Mouse (Mus musculus) mouse embryonic stem cell (cell line): Measurements from ENCODE around the gene Samd7.
"Not testable (repeated sequence)": the region's sequence is repeated elsewhere in the genome, so short reads cannot be mapped to it uniquely, and the experiment has no call there.

Source experiments
- in situ Hi-C, 2 experiments: fragments of 300-500 bp; cut with MboI; formaldehyde crosslinking; loops; 1 replicate in 1 of 2; 3 replicates in 1 of 2; pipeline ENCODE4 v1.14.3; 2019 to 2020; ENCODE audit warnings: low sequenced_read_pairs in 2 of 2, low pct_unique_long_range_greater_than_20kb in 1 of 2, mixed read lengths in 1 of 2; ENCODE audit not compliant: unreplicated experiment in 1 of 2

Samd7 gene

DNA sequence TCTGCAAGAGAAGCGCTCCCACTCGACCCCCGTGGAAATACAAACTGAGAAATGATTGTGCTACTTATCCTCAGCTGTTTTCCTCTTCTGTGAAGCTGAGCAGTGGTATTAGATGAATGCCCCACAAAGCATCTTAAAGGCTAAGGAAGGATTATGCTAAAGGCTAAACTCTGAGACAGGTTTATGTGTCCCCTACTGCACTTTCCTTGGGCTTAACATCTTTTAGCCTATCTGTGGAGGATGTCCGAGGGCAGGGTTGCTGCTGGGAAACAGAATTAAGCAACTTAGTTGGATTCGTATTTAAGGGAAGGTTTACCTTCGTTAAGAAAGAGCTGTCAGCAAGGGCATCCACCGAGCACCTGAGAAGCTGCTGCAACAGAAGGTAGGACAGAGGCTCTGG is at the start of gene Samd7:
Samd7 (plus strand) TSS at position 288 of the 400 bp plus-strand sequence.
- in situ Hi-C loops = no loop called here

DNA sequence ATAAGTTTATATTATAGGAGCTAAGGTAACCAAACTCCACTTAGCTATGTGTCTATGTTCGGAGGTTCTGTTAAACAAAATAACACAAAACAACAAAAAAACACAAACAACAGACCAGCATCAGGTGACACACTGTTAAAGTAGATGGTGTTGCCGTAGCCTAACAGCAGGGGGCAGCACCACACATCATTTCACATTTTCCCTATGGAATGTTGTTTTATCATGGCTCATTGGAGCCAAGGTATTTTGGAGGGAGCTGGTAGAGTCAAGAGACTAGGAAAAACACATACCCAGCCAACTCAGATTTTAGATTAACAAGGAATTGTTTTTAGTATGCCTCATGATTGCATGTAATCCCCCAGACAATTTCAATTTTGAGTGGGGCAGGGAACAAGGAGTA is 49.7 kb upstream of the Samd7 start:
- in situ Hi-C loops = no loop called here

DNA sequence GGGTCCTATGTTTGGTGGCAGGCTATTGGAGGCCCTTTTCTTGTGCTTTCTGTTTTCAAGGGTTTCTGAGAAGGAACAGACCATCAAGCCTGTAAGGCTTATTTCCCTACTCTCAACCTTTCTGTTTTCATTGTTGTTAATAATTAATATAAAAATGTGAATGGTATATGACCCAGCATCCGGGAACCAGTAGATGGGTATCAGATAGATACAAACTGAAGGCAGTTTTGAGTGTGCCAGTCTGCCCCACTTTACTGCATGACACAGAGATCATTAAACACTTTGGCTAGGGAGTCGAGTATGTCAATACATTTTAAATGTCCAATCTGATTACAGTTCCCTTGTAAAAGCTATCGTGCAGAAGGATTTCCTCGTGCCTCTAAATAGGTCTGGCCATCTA is 48.2 kb upstream of the Samd7 start:
- in situ Hi-C loops = no loop called here

DNA sequence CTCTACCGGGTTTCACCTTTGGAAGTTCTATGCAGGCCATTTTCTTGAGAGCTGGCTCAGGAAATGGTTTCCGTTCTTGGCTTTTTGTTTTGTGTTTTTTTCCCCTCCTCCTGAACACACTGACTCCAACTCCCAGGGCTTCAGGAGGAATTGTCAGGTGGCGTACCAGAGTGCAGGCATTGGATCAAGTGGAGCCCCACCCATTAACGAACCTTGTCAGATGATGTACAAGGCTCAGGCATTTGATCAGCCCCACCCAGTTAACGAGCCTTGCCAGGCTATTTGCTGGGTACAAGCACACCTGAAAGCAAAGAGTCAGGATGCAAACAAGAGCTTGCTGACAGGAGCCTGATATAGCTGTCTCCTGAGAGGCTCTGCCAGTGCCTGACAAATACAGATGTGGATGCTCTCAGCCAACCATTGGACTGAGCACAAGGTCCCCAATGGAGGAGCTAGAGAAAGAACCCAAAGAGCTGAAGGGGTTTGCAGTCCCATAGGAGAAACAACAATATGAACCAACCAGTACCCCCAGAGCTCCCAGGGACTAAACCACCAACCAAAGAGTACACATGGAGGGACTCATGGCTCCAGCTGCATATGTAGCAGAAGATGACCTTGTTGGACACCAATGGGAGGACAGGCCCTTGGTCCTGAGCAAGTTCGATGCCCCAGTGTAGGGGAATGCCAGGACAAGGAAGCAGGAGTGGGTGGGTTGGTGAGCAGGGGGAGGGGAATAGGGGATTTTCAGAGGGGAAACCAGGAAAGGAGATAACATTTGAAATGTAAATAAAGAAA is 46.2 kb upstream of the Samd7 start, which contains the start of gene Lrrc31:
Lrrc31 (minus strand) TSS at position 133 of the 795 bp plus-strand sequence.
- in situ Hi-C loops = not testable (repeated sequence)

DNA sequence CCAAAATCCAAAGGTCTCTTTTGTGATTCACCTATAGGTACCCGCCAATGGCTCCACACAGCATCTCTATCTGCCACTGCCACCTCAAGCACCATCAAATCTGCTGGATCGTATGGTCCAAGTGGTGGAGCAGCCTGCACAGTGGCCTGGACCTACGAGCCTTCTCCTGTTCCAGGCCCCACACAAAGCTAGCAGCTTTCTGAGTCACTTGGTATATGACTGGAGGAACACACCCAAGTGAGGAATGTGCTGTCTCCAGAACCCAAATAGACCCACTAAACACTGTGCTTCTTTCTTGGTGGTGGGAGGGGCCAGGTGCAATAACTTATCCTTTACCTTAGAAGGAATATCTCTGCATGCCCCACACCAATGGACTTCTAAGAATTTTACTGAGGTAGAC is 40.1 kb upstream of the Samd7 start:
- in situ Hi-C loops = no loop called here

DNA sequence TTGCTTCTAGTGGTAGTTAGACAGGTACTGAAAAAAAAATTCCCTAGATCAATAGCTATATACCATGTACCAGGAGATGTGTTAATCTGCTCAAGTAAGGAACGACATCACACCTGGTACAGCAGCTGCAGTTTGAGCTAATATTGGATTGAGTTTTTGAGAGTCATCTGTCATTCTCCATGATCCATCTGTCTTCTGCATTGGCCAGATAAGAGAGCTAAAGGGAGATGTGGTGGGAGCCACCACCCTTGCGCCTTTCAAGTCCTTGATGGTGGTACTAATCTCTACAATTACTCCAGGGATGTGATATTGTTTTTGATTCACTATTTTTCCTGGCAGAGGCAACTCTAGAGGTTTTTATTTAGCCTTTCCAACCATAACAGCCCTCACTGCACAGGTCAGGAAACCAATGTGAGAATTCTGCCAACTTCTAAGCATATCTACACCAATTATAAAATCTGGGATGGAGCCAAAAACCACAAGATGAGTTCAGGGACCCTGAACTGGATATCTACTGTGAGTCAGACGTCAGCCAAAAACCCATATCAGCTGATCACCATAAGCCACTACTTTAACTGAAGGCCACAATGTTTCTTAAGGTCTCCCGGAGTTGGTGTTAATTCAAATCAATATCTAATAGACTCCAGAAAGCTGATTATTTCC is 39.3 kb upstream of the Samd7 start:
- in situ Hi-C loops = no loop called here

DNA sequence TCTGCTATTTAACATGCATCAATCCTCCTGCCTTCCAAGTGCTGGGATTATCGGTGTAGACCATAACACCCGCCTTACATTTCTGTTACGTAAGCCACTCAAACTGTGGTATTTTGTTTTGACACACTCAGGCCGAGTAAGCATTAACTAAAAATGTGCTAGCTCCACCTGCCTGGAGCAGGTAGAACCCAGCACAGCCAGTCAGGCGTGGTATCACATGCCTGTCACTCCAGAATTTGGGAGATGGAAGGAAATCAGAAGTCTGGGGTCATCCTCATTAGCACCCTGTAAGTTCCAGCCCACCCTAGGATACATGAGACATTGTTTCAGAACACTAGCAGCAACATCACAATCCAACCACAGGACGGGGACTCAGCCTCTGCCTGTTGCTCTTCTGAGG is 35.9 kb upstream of the Samd7 start:
- in situ Hi-C loops = no loop called here

DNA sequence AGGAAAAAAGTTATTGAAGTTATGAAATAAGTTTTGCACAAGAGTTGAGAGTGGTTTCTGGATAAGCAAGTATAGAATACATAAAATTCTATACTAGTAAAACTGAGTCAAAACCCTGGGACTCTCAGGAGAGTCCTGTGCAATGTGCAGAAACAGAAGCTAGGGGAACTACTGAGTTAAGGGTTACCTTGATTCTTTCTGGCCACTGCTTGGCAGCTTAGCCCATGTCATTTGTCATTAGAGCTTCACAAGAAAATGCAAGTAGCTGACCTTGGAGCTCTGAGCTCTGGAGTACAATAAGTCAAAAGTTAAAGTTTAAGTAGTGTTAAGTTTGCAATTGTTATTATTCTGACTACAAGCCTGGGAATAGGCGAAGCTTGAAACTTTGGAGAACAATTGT is 32.8 kb upstream of the Samd7 start:
- in situ Hi-C loops = no loop called here

DNA sequence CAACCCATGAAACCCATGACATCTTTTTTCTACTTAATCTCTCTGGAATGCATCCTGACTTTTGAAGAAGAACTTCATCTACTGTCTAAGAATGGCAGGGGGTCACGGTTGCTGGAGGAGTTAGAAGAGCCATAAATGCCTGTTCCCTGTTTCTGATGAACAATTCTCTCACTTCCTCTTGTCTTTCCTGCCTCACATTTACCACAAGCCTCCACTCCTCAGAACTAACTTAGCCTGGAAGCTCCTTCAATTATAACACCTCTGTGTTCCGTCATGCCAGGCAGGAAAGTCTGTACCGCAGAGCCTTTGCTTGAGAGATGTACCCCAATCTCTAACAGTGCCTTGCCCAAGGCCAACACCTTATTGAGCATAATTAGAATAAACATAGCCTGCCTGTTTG is 27.4 kb upstream of the Samd7 start:
- in situ Hi-C loops = no loop called here

DNA sequence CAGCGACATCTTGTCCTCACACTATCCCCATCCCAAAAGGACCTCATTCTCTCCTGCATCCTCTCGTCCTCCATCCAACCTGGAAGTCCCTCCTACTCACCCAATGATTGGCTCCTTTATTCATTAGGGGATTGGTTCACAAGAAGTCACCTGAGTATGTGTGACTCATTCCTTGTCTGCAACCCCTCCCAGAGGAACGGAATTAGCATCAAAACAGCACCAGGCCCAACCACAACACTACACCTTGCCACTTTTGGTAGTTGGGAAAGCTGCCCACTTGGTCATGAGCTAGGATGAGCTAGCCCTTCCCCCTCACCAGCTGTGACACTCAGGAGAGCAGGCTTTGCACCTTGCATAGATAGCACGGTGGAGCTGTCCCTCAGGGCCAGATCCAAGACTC is 24.1 kb upstream of the Samd7 start:
- in situ Hi-C loops = loop anchor here (10.0 kb wide), 1 partner anchor 127 kb away; the partner anchor contains the start of gene Actrt3 (in 2 of the 2)

DNA sequence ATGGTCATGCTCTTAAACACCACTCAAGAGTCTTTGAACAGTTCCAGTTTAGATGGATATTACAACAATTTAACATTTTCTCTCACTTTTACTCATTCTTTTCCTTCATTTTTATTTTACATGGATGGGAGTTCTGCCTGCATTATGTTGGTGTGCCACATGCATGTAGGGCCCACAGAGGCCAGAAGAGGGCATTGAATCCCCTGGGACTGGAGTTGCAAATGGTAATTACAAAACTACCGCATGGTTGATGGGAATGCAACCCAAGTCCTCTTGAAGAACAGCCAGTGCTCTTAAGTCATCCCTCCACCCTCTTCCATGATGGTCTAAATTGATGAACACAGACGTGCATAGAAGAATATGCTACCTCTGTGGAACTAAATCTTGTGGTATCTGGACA is 23.6 kb upstream of the Samd7 start:
- in situ Hi-C loops = loop anchor here (10.0 kb wide), 1 partner anchor 128 kb away; the partner anchor contains the start of gene Actrt3 (in 2 of the 2)

DNA sequence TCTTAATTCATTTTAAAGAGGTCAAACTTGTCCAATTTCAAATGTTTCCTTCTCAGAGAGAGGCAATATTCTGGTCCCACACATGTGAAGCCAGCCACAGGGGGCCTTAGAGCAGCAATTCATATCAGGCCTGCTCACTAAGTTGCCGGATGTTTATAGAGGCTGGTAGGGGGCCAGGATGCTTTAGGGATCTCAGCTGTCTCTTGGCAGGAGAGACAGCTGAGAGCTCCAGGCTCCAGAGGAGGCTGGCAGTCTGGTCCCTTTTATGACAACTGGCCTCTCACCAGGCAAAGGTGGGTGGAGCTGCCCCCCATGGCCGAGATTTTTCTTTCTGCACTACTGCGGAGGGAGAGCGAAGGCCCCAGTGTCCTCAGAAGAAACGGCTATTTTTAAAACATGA is 22.9 kb upstream of the Samd7 start:
- in situ Hi-C loops = loop anchor here (10.0 kb wide), 1 partner anchor 128 kb away; the partner anchor contains the start of gene Actrt3 (in 2 of the 2)

DNA sequence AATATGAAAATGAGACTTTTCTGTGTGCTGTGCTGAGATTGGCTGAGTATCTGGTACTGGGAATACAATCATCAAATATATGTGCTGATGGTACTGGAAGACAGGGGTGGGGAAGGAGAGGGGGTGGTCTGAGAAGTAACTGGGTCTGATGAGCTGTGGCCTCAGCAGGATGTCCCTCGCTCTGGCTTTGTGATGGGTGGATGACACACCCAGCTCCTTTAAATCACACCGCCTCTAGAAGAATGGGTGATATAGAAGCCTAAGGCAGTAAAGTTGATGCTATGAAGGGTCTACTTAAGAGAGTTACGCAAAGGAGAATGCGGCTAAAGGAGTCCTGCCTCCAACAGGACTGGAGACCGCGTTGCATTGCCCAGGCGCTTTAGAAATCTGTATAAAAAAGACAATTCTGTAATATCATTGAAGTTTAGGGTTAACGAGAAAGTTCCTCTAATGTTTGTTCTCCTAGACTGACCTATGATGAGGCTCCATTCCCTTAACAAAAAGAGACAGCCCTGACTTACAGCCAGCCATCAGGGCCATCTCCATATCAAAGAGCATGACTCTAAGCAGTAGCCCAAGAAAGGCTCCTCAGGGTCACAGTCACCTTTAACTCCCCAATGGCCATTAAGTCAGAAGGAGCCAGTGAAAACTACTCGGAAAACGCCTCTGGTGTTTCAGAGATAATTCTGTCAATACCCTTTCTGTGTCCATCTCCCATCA is 21.8 kb upstream of the Samd7 start:
- in situ Hi-C loops = loop anchor here (10.0 kb wide), 1 partner anchor 129 kb away; the partner anchor contains the start of gene Actrt3 (in 2 of the 2)

DNA sequence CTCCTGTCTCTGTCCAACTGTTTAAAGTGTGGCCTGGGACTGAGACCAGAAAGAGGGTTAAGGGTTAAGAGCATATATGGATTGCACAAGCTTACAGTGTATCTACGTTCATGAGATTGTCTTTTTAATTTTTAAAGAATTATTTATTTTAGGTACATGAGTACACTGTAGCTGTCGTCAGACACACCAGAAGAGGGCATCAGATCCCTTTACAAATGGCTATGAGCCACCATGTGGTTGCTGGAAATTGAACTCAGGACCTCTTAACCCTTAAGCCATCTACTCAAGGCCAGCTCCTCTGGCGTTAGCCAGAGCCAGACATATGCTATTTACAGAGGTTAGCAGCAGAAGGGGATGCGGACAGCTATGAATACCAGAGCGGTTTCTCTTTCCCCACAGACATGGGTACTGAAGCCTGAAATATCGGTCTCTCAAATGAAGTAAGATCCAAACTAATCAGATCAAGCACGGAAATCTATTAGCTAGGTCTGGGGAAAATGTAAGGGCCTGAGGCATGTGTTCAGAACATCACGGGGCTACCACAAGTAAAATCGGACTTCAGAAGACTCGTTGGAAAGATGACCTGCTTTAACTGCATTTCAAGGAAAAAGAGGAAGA is 21.1 kb upstream of the Samd7 start:
- in situ Hi-C loops = loop anchor here (10.0 kb wide), 1 partner anchor 130 kb away; the partner anchor contains the start of gene Actrt3 (in 2 of the 2)

DNA sequence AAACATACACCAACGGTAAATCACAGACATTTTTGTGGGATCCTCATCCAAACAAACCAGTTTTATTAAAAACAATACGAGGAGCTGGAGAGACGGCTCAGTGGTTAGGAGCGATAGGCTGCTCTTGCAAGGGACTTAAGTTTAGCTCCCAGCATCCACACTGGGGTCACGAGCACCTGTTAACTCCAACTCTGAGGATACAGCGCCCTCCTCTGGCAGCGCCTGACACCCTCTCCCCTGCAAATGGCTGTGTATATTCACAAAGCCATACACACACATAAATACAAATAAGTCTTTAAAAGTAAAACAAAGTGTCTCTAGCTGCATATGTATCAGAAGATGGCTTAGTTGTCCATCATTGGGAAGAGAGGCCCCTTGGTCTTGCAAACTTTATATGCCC is 20.6 kb upstream of the Samd7 start:
- in situ Hi-C loops = loop anchor here (10.0 kb wide), 1 partner anchor 131 kb away; the partner anchor contains the start of gene Actrt3 (in 2 of the 2)

DNA sequence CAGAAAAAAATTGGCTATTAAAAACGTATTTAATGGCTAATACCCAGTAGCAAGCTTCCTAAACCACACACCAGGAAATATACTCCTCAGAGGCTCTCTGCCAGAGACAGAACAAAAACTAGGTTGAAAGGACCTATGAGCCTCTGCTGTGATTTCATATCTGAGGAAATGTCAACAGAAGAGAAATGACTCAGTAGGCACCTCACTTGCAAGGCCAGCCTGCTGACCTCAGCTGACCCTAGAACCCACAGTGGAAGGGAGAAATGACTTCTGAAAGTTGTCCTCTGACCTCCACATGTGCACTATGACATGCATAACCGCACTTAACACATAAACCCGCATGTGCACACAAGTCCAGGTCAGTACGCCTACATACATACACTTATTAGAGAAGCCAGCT is 18.9 kb upstream of the Samd7 start:
- in situ Hi-C loops = loop anchor here (10.0 kb wide), 1 partner anchor 132 kb away; the partner anchor contains the start of gene Actrt3 (in 2 of the 2)

DNA sequence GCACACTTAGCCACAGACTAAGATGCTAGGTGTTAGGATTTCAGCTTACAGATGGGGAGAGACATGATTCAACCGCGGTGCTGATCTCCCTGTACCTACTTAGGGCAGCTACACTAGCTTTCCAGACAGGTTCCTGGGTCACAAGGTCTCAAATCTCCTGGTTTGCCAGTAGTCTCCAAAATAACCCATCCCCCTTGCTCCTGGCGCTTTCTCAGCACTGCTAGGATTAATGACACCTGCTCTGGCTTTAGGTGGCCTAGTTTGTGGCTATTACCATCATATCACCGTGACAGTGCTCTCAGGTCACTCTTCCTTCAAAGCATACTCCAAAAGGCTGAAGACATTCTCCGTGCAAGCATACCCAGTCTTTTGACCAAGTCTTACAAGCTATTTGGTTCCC is 17.0 kb upstream of the Samd7 start:
- in situ Hi-C loops = loop anchor here (10.0 kb wide), 1 partner anchor 134 kb away; the partner anchor contains the start of gene Actrt3 (in 2 of the 2)

DNA sequence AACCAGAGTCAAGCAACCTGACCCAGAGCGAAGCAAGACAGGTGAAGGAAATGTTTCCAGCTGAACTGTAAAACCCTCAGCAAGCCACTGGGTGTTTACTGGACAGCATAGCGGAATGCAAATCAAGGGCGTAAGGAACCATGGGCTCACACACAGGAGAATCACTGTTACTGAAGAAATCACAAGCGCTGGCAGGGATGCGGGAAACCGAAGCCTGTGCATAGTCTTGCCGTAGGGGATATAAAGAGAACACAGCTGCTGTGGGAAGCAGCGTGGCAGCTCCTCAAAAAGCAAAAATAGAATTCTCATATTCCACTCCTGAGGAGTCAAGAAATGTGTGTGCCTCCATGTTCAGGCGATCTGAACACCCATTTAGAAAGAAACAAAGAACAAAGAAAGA is 9.3 kb upstream of the Samd7 start:
- in situ Hi-C loops = no loop called here
